Mouse (Mus musculus) induced T-regulatory cell, adult 2 months (primary cell): ENCODE results near the gene Erc2.
"Not testable (repeated sequence)": the region's sequence is repeated elsewhere in the genome, so short reads cannot be mapped to it uniquely, and the experiment has no call there.

Experiments
- DNase-seq: peaks from one replicate; pipeline ENCODE4 v3.0.0-alpha.2; 2012; ENCODE audit warnings: low read depth

Erc2 gene

GRCm38 (mm10) chr14:27622176-27622922, at the start of gene Erc2:
TSS of gene Erc2 (plus strand) at chr14:27622428.
- DNase-seq: no peak

- DNase-seq: no peak
Measured at GRCm38 (mm10) chr14:27578443-27578842, 43.8 kb upstream of the Erc2 start.

GRCm38 (mm10) chr14:27589616-27590015, 32.6 kb upstream of the Erc2 start:
- DNase-seq: not testable (repeated sequence)

- DNase-seq: no peak
Measured at GRCm38 (mm10) chr14:27592163-27592562, 30.1 kb upstream of the Erc2 start.

- peak; percentile 80 for DNase-seq
Measured at GRCm38 (mm10) chr14:27596265-27596664, 26.0 kb upstream of the Erc2 start.

- no peak for DNase-seq
Measured at GRCm38 (mm10) chr14:27602136-27602535, 20.1 kb upstream of the Erc2 start.

- DNase-seq: no peak
Measured at GRCm38 (mm10) chr14:27607419-27607818, 14.8 kb upstream of the Erc2 start.

GRCm38 (mm10) chr14:27613766-27614165, 8.5 kb upstream of the Erc2 start:
- DNase-seq: no peak

- DNase-seq: no peak
Measured at GRCm38 (mm10) chr14:27617286-27617685, 4.9 kb upstream of the Erc2 start.

GRCm38 (mm10) chr14:27621576-27621975, 652 bp upstream of the Erc2 start:
- DNase-seq: no peak

GRCm38 (mm10) chr14:27622923-27623219, 643 bp downstream of the Erc2 start:
- no peak for DNase-seq

- DNase-seq: no peak
Measured at GRCm38 (mm10) chr14:27623368-27623767, 1.1 kb downstream of the Erc2 start.

GRCm38 (mm10) chr14:27628701-27629100, 6.5 kb downstream of the Erc2 start:
- no peak for DNase-seq

GRCm38 (mm10) chr14:27629369-27630012, 7.3 kb downstream of the Erc2 start:
- no peak for DNase-seq

- no peak for DNase-seq
Measured at GRCm38 (mm10) chr14:27630973-27631640, 8.9 kb downstream of the Erc2 start.

GRCm38 (mm10) chr14:27634761-27635160, 12.5 kb downstream of the Erc2 start:
- DNase-seq: no peak

GRCm38 (mm10) chr14:27636556-27636955, 14.3 kb downstream of the Erc2 start:
- no peak for DNase-seq

GRCm38 (mm10) chr14:27641382-27641781, 19.2 kb downstream of the Erc2 start:
- no peak for DNase-seq

- no peak for DNase-seq
Measured at GRCm38 (mm10) chr14:27642981-27643380, 20.8 kb downstream of the Erc2 start.

GRCm38 (mm10) chr14:27654670-27655069, 32.4 kb downstream of the Erc2 start:
- DNase-seq: no peak

- no peak for DNase-seq
Measured at GRCm38 (mm10) chr14:27658616-27659015, 36.4 kb downstream of the Erc2 start.

GRCm38 (mm10) chr14:27661466-27661865, 39.2 kb downstream of the Erc2 start:
- DNase-seq: no peak

- DNase-seq: no peak
Measured at GRCm38 (mm10) chr14:27662251-27662650, 40.0 kb downstream of the Erc2 start.
